Mouse (Mus musculus) olfactory bulb, adult 2 months (tissue): Measurements from ENCODE around the gene Ang2. TPM values are rescaled to one million over a fixed set of nuclear protein-coding genes. Genes with fewer than 3 reads are reported as not detected.
"Not testable (repeated sequence)": the region's sequence is repeated elsewhere in the genome, so short reads cannot be mapped to it uniquely, and the experiment has no call there.

ENCODE experiments used
- H3K27ac ChIP-seq: fragments of 200-500 bp; 2 replicates; pipeline ENCODE4 v1.5.1; 2012; ENCODE audit warnings: low read depth, low read length; ENCODE audit not compliant: insufficient read depth
- H3K4me1 ChIP-seq: fragments of 200-500 bp; 2 replicates; pipeline ENCODE4 v1.6.1; 2012; ENCODE audit warnings: low read length; ENCODE audit not compliant: control insufficient read depth, insufficient read depth
- H3K4me3 ChIP-seq: fragments of 200-500 bp; 2 replicates; pipeline ENCODE4 v1.5.1; 2012; ENCODE audit warnings: mild to moderate bottlenecking, low read depth, low read length, moderate library complexity; ENCODE audit not compliant: insufficient read depth
- CTCF ChIP-seq: fragments of 200-500 bp; IDR thresholded peaks from 2 replicates; pipeline ENCODE4 v1.5.1; 2012; ENCODE audit warnings: low read depth, mild to moderate bottlenecking, low read length, moderate library complexity; ENCODE audit not compliant: insufficient read depth
- POLR2A ChIP-seq: fragments of 200-500 bp; IDR thresholded peaks from 2 replicates; pipeline ENCODE4 v1.6.1; 2012; ENCODE audit warnings: mild to moderate bottlenecking, low read depth, low read length, moderate library complexity; ENCODE audit not compliant: insufficient read depth
- WGBS: fragments of 180-500 bp; shearing (Covaris S2); methylation state at CpG from one replicate; pipeline ENCODE4 v1.1.7; 2018; 5-methylcytosine and 5-hydroxymethylcytosine counted together
- polyA plus RNA-seq: library from polyadenylated mRNA; stranded (reverse); fragments of >200 nt; gene quantifications from 2 replicates; pipeline ENCODE4 v1.2.4, GENCODE M21; 2012; ENCODE audit warnings: low replicate concordance; ENCODE audit not compliant: missing spikeins, insufficient read depth, insufficient read length

Gene Ang2
- polyA plus RNA-seq, 1 experiment = not detected

GRCm38 (mm10) chr14:51173843-51174242 is 25.1 kb downstream of the Ang2 start:
- no peak overlapping the region for H3K27ac ChIP-seq
- WGBS = 71% methylated on average over 4 of the region's 4 CpGs
- no peak overlapping the region for H3K4me3 ChIP-seq
- no peaks in the 10 kb centered on the region for H3K4me1 ChIP-seq
- TF ChIP-seq CTCF = no peak

GRCm38 (mm10) chr14:51172947-51173346 is 26.0 kb downstream of the Ang2 start:
- not testable (repeated sequence) for H3K4me3 ChIP-seq, H3K27ac ChIP-seq, H3K4me1 ChIP-seq
- WGBS = 34% methylated on average over 4 of the region's 4 CpGs

- WGBS = 38% methylated on average over 9 of the region's 9 CpGs
- H3K4me3 ChIP-seq, H3K27ac ChIP-seq, H3K4me1 ChIP-seq: not testable (repeated sequence)
- TF ChIP-seq CTCF = 0 out of 2 replicates have a peak, but pooled peaks have one; percentile 24
Observed at GRCm38 (mm10) chr14:51172095-51172865, 26.7 kb downstream of the Ang2 start.

- Histone ChIP-seq H3K4me1 (no peaks in the 10 kb centered on the region), H3K4me3 (no peak overlapping the region), H3K27ac (no peak overlapping the region)
- TF ChIP-seq CTCF = no peak
- no peak for TF ChIP-seq POLR2A
Observed at GRCm38 (mm10) chr14:51166068-51166467, 32.9 kb downstream of the Ang2 start.

DNA sequence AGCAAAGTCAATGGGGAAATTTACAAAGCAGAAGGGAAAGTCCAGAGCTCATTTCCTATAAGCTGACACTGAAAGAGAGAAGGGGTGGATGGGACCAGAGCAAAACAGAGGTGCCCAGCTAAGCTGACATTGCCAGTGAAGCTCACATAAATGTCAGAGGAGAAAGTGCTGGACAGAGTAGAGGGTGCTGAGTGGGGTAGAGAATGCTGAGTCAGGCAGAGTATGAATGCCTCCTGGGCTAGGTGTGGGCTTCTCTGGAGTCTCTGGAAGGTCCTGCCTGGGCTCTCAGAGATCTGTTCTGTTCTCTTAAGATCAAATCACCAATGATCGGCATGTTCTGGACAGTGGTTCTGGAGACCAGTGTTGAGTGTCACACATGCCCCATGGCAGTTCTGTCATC is 33.5 kb downstream of the Ang2 start:
- no peak for TF ChIP-seq POLR2A
- TF ChIP-seq CTCF = no peak
- no peak overlapping the region for H3K4me3 ChIP-seq
- 96% methylated on average over 1 of the region's 1 CpGs for WGBS
- H3K4me1 ChIP-seq = no peaks in the 10 kb centered on the region
- no peak overlapping the region for H3K27ac ChIP-seq

GRCm38 (mm10) chr14:51163323-51163722 is 35.6 kb downstream of the Ang2 start:
- H3K4me3 ChIP-seq, H3K4me1 ChIP-seq, H3K27ac ChIP-seq: not testable (repeated sequence)
- WGBS = 77% methylated on average over 6 of the region's 6 CpGs

- not testable (repeated sequence) for H3K4me3 ChIP-seq, H3K4me1 ChIP-seq, H3K27ac ChIP-seq
- 91% methylated on average over 3 of the region's 3 CpGs for WGBS
Observed at GRCm38 (mm10) chr14:51161976-51162375, 37.0 kb downstream of the Ang2 start, which contains the start of gene Rnase2b. Gene Rnase2b (plus strand): TSS chr14:51162260.

DNA sequence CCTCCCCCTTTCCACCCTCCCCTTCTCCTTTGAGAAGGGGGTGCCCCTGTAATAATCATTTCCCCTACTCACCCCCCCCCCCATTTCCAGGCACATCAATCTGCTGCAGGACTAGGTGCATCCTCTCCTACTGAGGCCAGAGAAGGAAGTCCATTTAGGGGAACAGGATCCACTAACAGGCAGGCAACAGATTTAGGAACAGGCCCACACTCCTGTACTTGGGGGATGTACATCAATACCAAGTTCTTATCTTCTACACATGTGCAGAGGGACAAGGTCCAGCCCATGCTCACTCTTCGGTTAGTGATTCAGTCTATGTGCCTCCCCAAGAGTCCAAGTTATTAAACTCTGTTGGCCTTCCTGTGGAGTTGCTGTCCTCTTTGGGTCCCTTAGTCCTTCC is 41.9 kb downstream of the Ang2 start:
- H3K4me3 ChIP-seq = no peak overlapping the region
- 96% methylated on average over 1 of the region's 1 CpGs for WGBS
- no peaks in the 10 kb centered on the region for H3K4me1 ChIP-seq
- TF ChIP-seq CTCF (no peak), POLR2A (no peak)
- H3K27ac ChIP-seq = no peak overlapping the region

DNA sequence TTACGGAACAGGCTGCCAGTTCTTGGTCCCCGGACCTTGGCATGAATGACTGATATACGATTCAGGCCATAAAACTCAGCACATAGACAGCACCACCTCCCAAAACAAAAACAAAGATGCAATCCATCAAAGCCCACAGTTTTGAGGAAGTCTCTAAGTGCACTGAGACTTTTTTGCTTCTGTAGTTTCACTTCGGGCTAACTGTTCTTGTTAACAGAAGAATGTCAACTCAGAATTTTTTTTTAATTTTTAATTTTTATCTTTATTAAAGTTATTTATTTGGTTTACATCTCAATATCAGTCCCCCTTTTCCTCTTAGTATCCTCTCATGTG is 42.2 kb downstream of the Ang2 start:
- Histone ChIP-seq H3K27ac (no peak overlapping the region), H3K4me3 (no peak overlapping the region), H3K4me1 (no peaks in the 10 kb centered on the region)
- TF ChIP-seq CTCF (no peak), POLR2A (no peak)
- WGBS = 85% methylated on average over 4 of the region's 4 CpGs

- Histone ChIP-seq H3K27ac (no peak overlapping the region), H3K4me1 (no peaks in the 10 kb centered on the region), H3K4me3 (no peak overlapping the region)
- WGBS = 92% methylated on average over 5 of the region's 5 CpGs
- TF ChIP-seq CTCF (no peak), POLR2A (no peak)
Observed at GRCm38 (mm10) chr14:51156056-51156735, 42.8 kb downstream of the Ang2 start.
